Mouse (Mus musculus): ENCODE data around the gene Chpt1.

- TF ChIP-seq CTCF (IDR thresholded peaks at IDR 0.05; ENCODE audit: control insufficient read depth, insufficient read depth, insufficient read length) (no peak), USF1 (IDR thresholded peaks at IDR 0.05; ENCODE audit: low read depth) (no peak), MYOG (IDR thresholded peaks at IDR 0.05; ENCODE audit: control insufficient read depth, extremely low read depth, insufficient read length) (no peak), MAX (IDR thresholded peaks at IDR 0.05) (no peak), FOSL1 (IDR thresholded peaks at IDR 0.05; ENCODE audit: insufficient read depth, low read length, poor library complexity, severe bottlenecking) (no peak), MYOD1 (IDR thresholded peaks at IDR 0.05; ENCODE audit: control insufficient read depth, insufficient read length, low read depth) (no peak)
Observed at GRCm38 (mm10) chr10:88530631-88531030, 26.8 kb upstream of the Chpt1 start.

All from C2C12 (cell line).